Mouse (Mus musculus) neutrophil, adult 5-6 weeks (primary cell): ENCODE results near the gene Raet1e. TPM values are rescaled to one million over a fixed set of nuclear protein-coding genes. Genes with fewer than 3 reads are reported as not detected.
"Not testable (repeated sequence)": the region's sequence is repeated elsewhere in the genome, so short reads cannot be mapped to it uniquely, and the experiment has no call there.

Source experiments
- ATAC-seq: fragments of 151-379, 151-347 bp; 2 replicates; pipeline ENCODE4 v1.8.0; 2017; ENCODE audit warnings: mild to moderate bottlenecking, moderate TSS enrichment; ENCODE audit not compliant: insufficient number of reproducible peaks, poor library complexity, low FRiP score, severe bottlenecking; ENCODE audit errors: extremely low read depth
- total RNA-seq: library from RNA; stranded (forward); fragments of 200-1000 nt; gene quantifications from 2 replicates; pipeline ENCODE4 v1.2.3, GENCODE M21; 2017

The Raet1e gene
- total RNA-seq = not detected in 2 replicates

DNA sequence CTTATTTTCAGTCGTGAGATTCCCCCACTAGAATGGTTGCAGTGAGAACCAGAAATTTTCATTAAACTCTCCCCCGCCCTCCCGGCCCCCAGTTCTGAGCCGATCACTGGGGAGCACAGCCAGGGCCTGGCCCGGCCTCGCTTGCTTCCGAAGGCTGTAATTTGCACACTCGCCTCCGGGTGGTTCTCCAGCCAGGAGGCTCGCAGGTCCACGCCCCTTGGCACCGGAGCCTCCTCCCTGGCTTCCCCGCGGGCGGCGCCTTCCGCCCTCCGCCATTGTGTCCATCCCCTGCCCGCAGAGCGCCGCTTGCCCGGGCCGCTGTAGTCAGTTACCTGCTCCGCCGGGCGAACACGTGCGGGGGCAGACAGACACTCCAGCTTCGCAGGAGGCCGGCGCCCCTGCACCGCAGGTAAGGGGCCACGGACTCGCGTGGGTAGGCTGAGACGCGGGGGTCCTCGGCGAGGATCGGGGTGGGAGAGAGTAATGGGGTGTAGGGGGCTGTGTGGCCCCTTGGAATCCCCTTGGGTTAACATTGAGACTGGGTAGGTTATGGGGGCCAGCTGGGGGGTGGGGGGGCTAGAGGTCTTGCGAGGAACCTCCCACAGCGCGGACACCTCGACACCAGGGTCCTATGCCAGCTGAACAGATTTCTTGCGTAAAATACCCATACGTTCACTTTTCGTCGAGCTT is at the start of gene Raet1e, which contains the start of gene H60b:
Gene Raet1e (plus strand): TSS at position 260 of the 690 bp plus-strand sequence.
Gene H60b (plus strand): TSS at position 277 of the 690 bp plus-strand sequence.
- peak; percentile 47; the same call in 1 of the 2 replicates for ATAC-seq

DNA sequence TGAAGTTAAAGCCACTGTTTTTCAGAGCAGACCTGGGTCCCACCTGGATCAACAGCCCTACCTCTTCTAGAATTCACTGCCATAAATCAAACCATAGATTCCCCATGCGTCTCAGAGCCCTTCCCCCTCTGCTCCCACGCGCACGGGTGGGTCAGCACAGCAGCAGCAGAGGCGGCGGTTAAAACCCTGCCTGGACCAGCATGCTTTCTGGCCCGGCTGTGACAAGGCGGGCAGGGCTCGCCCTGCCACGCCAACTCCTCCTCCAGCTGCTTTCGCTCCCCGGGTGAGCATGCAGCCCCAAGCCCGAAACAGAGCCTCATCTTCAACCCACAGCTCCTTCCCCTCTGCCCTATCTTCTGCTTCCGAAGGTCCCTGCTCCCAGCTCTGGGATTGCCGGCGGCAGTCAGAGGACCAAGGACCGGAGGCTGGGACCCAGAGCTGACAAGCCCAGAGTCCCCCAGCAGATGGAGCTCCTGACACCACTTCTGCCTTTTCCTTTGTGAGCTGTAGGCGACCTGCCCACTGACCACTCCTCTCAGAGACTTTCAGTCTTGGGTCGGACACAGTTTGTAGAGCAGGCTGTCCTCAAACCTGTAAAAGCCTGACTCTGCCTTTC is 17.6 kb upstream of the Raet1e start:
- ATAC-seq = no peak

DNA sequence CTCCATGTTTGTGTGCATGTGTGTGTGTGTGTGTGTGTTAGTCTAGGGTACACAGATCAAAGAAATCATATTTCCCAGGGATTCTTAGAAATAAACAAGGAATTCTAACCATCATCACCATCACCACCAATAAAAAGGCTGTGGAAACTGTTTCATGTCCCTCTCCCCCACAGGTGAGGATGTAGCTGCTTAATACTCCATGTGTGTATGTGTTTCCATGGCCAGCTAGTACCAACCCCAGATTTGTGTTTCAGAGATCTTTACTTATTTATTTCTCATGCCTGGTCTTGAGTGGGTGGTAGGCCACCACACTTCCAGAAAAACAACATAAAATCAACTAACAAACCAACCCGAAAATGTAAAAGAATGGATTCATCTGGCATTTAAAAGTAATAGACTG is 16.2 kb upstream of the Raet1e start:
- not testable (repeated sequence) for ATAC-seq

DNA sequence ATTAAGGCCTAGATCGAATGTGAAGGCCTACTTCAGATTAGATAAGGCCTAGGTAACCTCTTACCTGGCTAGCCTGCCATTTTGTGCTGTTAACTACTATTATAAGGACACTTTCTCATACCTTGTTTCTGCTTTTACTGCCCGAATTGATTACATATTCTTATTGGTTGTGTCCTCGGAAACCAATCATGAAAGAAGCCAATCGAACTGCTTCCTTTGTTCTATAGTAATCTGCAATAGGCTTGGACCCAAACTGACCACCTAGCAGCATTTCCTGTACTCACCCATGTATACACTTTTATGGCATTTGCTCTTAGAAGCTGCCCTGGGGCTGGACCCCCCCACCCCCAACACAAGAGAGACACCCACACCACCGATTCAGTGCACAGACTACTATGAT is 15.4 kb upstream of the Raet1e start:
- no peak for ATAC-seq

DNA sequence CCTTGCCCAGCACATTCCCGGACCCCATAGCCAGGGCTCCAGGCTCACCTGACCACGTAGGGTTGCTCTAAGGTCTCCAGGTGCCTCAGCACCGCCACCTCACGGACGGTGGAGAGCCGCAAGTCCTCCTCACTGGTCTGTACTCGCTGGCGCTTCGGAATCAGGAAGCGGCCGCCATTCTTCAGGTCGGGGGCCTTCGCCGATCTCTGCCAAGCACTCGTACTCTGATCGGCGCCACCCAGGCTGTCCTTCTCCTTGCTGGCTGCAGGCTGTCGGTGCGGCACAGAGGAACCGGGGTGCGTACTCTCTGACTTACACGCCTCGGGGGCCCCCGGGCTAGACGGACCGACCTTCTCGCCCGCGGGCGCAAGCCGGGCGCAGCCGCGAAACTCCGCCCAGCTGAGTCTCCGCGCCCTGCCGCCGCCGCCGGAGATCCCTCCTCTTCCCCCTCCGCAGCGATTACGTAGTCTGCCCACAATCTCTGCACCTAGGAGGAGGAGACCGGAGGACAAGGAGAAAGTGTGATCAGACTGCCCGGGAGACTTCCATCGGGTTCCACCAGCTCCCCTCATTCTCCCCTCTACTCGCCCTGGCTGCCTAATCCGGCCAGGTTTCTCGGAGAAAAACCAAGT is 9.8 kb upstream of the Raet1e start:
- ATAC-seq = peak; percentile 85

DNA sequence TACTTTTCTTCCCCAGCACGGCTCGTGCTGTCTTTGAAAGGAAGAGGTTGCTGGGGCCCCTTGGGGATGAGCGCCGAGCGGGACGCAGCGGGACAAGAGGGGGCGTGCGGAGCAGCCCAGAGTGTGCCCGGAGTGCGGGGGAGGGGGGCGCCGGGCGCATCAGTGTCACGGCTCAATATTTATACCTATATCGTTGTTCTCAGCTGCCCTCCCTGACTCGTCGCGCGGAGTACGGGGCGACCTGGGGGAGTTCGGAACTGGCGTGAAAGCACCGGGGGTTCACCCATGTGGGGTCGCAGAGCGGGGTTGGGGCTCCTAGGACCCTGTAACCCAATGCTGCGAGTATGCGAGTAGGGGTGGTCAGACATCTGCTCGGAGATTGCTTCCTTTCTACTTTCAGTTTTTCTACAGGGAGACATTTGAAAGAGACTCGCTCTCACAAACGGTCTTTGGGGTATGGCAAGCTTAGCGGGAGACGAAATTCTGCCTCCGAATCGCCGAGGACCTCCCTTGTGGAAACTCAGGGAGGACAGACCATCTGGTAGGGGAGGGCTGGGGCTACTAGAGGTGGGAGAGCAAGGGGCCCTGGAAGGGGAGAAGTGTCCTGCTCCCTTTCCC is 9.2 kb upstream of the Raet1e start, which contains the start of gene E030030I06Rik:
Gene E030030I06Rik (minus strand): TSS at position 198 of the 618 bp plus-strand sequence.
- ATAC-seq = no peak

DNA sequence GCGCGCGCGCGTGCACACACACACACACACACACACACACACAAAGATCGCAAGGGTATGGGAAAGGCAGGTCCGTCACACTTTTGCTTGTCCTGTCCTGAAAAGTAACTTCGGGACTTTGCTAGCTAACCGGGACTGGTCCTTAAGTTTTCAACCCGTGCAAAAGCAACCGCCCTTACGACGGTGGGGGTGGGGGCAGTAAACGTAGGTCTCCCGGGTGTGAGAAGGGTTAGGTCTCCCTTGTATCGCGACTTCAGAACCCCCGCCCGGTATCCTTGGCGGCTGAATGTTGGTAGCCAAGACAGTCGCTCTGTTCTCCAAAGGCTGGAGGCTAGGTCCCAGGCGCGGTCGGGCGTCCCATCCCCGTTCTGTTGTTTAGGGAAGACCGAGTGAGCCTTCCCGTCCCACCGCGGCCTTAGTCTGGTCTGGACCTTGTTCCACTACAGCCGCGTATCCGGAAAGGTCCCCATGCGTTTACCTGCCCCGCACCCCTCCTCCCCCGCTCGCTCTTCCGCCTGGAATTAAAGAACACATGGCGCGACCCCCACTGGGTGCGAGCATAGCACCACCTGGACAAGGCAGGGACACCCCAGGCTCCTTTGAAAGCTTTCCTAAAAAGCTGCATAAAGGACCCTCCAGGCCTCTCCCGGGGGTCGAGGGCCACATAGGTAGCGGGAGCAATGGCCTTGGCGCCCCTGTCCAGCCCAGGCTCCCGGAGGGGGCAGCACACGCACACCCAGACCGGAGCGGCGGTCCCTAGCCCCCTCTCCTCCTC is 8.5 kb upstream of the Raet1e start:
- no peak for ATAC-seq

DNA sequence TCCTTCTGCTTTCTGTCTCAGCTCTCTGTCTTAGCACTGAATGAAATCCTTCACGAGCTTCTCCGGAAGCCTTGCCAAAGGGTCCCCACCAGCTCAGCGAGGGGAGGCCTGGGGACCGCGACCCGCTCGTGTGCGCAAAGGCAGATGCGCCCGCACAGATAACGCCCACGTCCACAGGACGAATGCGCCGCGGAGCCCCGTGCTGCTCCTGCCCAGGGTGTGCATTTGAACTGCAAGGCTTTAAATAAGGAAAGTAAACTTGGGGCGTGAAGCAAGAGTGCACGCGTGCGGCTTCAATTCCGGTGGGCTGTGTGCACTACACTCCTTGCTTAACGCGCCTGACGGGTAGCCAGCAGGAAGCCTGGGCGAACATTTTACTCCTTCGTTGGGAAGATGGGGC is 7.8 kb upstream of the Raet1e start:
- ATAC-seq = no peak

DNA sequence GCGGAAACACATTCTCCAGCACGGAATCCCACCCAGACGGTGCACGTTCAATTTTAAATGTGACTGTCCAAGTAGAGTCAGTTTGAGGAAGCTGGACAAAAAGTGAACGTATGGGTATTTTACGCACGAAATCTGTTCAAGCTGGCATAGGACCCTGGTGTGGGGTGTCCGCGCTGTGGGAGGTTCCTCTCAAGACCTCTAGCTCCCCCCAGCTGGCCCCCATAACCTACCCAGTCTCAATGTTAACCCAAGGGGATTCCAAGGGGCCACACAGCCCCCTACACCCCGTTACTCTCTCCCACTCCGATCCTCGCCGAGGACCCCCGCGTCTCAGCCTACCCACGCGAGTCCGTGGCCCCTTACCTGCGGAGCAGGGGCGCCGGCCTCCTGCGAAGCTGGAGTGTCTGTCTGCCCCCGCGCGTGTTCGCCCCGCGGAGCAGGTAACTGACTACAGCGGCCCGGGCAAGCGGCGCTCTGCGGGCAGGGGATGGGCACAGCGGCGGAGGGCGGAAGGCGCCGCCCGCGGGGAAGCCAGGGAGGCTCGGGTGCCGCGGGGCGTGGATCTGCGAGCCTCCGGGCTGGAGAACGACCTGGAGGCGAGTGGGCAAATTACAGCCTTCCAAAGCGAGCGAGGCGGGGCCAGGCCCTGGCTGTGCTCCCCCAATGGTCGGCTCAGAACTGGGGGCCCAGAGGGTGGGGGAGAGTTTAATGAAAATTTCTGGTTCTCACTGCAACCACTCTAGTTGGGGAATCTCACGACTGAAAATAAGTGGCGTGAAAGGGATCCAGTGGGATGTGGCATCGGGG is 7.1 kb upstream of the Raet1e start:
- ATAC-seq = peak; percentile 7; the same call in 1 of the 2 replicates

DNA sequence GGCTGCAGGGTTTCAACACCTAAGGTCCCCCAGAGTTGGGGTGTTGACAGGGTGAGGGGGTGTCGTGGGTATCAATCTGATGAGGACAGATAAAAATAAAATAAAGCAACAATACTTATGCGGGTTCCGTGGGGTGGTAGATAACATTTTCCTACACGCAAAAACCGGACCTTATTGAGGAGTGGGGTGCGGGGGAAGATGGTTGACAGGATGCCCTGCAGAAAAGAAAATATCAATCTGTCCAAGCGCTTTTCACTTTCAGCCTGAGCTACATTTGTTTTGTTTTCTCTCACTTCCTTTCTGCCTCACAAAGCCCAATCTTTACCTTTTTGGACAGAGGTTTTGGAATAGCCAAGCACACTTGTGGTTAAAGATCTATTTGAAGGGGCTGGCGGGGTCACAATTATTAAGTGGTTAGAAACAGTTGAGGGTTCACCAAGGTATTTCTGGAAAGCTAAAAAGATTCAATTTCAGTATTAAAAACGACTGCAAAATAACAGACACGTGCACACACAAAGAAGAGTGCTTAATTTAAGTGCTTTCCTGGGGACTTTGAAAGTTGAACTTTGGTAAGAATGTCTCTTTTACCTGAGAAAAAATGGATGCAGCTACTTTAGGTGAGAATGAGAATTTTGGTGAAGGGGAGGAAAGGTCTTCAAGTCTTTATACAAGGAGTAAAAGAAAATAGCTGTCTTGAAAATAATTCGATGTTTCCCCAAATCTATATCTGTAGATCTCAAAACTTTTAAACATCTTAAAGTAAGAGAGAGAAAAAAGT is 6.3 kb upstream of the Raet1e start:
- not testable (repeated sequence) for ATAC-seq

DNA sequence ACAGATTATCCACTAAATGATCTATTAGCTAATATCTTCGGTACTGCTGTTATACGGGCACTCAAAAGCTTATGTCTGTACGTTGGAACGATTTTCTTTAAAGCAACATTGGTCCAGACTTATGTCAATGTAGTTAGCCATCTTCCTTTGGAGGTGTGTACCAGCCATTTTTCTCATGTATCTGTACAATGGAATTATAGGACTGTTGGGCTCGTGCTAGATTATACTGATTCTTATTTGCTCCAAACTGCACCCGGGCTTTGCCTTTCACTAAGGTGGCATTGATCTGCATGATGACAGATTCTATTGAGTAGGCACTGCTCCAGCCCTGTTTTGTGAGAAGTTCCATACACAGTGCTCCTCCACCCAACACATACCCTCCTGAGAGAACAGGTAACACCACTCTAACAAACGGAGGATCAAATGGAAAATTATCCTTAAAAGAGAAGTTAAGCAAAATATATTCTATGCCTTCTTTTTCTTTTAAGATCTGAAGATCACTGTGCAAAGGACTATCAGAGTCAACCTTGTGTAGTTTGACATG is 5.2 kb upstream of the Raet1e start:
- not testable (repeated sequence) for ATAC-seq

DNA sequence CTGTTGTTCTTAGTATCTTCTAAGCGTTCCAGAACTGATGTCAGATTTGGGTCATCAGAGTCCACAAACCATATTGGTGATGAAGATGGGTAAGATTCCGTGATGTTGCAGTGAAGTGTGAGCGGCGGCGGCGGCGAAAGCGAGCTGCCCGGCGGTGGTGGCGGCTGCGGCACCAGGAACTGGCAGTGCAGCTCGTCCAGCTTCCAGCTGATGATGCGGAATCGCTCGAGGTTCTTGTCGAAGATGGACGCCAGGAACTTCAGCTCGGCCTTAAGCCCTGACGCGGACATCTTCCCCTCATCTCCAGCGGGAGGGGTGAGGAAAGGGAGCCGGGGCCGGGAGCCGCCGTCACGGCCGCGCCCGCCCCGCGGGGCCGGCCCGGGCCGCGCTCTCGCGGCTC is 4.2 kb upstream of the Raet1e start:
- ATAC-seq = not testable (repeated sequence)

DNA sequence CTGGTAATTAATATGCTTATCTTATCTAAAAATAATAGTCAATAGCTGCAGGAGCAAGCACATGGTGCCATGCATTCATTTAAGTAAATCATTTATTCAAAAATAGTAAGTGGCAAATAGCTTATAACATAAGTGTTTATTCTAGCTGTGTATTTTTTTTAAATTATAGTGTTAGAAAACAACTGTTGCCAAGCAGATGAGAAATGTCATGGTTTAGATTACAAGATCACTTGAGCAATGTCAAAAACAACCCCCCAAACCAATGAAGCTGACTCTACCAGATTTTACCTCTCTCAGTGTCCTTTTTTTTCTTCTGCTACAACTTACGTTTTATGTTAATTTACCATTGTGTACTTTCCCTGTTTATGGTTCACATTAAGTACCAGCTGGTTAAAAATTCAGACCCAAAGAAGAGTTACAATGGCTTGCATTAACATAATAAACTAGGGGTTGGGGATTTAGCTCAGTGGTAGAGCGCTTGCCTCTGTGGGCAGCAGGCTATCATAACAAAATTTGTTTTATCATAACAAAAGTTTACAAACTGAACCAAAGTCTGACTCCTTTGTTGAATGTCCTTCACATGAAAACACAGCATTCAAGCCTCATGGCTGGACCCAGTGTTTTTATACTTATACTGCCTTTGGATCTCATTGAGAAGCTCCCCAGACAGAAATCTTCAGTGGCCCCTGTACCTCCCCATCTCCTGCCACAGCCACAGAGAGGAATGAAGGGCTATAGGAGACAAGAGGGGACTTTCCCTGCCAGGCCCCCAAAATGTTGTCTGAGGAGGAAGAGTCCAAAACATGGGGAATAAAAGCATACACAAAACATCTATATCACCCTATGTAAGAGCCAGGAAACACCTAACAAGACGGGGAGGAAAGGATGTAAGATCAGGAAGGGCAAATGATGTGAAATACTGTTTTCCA is 3.2 kb upstream of the Raet1e start:
- no peak for ATAC-seq

DNA sequence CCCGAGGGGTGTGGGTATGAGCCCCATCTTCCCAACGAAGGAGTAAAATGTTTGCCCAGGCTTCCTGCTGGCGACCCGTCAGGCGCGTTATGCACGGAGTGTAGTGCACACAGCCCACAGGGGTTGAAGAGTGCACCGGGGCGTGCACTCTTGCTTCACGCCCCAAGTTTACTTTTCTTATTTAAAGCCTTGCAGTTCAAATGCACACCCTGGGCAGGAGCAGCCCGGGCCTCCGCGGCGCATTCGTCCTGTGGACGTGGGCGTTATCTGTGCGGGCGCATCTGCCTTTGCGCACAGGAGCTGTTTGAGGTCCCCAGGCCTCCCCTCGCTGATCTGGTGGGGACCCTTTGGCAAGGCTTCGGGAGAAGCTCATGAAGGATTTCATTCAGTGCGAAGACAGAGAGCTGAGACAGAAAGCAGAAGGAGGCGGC is 777 bp downstream of the Raet1e start:
- no peak for ATAC-seq

DNA sequence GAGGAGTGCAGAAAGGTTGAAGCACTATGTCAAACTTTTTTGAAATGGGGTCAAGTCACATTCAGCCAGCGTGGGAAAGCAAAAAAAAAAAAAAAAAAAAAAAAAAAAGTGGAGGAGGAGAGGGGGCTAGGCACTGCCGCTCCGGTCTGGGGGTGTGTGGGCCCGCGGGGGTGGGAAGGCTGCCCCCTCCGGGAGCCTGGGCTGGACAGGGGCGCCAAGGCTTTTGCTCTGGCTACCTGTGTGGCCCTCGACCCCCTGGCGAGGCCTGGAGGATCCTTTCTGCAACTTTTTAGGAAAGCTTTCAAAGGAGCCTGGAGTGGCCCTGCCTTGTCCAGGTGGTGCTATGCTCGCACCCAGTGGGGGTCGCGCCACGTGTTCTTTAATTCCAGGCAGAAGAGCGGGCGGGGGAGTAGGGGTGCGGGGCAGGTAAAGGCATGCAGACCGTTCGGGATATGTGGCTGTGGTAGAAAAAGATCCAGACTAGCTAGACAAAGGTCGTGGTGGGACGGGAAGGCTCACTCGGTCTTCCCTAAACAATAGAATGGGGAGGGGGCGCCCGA is 1.3 kb downstream of the Raet1e start:
- ATAC-seq = no peak

DNA sequence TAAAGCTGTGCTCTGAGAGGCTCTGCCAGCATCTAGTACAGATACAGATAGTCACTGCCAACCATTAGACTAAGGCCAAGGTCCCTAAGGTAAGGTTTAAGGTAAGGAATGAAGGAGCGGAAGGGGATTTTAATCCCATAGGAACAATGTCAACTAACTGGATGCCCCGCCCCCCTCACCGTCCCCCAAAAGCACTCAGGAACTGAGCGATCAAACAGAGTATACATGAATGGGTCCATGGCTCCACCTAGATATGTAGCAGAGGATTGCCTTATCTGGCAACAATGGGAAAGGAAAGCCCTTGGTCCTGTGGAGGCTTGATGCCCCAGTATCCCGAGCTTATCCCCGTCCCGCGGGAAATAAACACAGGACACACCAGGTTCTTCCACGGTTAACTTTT is 4.9 kb downstream of the Raet1e start:
- not testable (repeated sequence) for ATAC-seq
